In genomic region chr11:113787009-113787408, GRCm38 (mm10) we compare ENCODE assay signal across 10 mouse cellular contexts. TPM values are rescaled to one million over a fixed set of nuclear protein-coding genes. Genes with fewer than 3 reads are reported as not detected.
DNase-seq lines count a peak whose midpoint lies in the region; ATAC-seq and TF ChIP-seq lines count a peak whose summit lies in the region.
"Had no signal": no experiment of that assay in that cellular context is flagged by ENCODE, and none has a peak within 500 bp of the region (broad histone marks: within the 10 kb centered on the region; RNA-seq: fewer than 3 reads in every experiment).

No protein-coding gene starts in this region.

- no peaks in the 10 kb centered on the region for H3K79me2 ChIP-seq in heart, adult 2 months (replicated peaks; ENCODE audit: control insufficient read depth, insufficient read depth, low read length)

- peak overlapping the region; percentile 92; the same call in 1 of the 2 replicates for H3K27ac ChIP-seq in layer of hippocampus, adult 2 months
- H3K27ac ChIP-seq in embryonic facial prominence, embryonic 10.5 days (replicated peaks) = peak overlapping the region; percentile 96
- H3K27ac ChIP-seq in hindbrain, embryonic 12.5 days = peak overlapping the region; percentile 98
- peak overlapping the region; percentile 97 for H3K27ac ChIP-seq in midbrain, embryonic 13.5 days
- no peak overlapping the region for H3K27ac ChIP-seq in heart, adult 2 months

- no peak for ATAC-seq in hindbrain, embryonic 12.5 days (ENCODE audit: low FRiP score)
- ATAC-seq in midbrain, embryonic 13.5 days = no peak

- H3K4me1 ChIP-seq in embryonic facial prominence, embryonic 10.5 days = peaks cover 72% of the 10 kb centered on the region
- peaks cover 70% of the 10 kb centered on the region for H3K4me1 ChIP-seq in hindbrain, embryonic 12.5 days
- peaks cover 70% of the 10 kb centered on the region for H3K4me1 ChIP-seq in midbrain, embryonic 13.5 days (replicated peaks)
- H3K4me1 ChIP-seq in heart, adult 2 months (ENCODE audit: control insufficient read depth, insufficient read depth, low read length) = peaks cover 9% of the 10 kb centered on the region

- TF ChIP-seq EP300 in heart, adult 2 months (IDR thresholded peaks at IDR 0.05; ENCODE audit: insufficient read depth, low read depth, low read length) = no peak

- no peak overlapping the region for H3K9ac ChIP-seq in hindbrain, embryonic 12.5 days
- no peak overlapping the region for H3K9ac ChIP-seq in midbrain, embryonic 13.5 days (replicated peaks)
- no peak overlapping the region for H3K9ac ChIP-seq in heart, adult 2 months (ENCODE audit: low read depth, low read length)

- no peak for TF ChIP-seq POLR2A in heart, adult 2 months (IDR thresholded peaks at IDR 0.05; ENCODE audit: insufficient read depth, low read depth, low read length)

- no peak for DNase-seq in layer of hippocampus, adult 2 months (ENCODE audit: low spot score in 2 of 2)
- DNase-seq in layer of hippocampus, adult 9-11 months = no peak
- DNase-seq in embryonic facial prominence, embryonic 10.5 days (ENCODE audit: low spot score) = no peak
- no peak for DNase-seq in adrenal gland, adult 18-20 months (ENCODE audit: low spot score in 2 of 2)
- no peak for DNase-seq in heart, adult 2 months
- no peak for DNase-seq in cerebellum, adult 18-20 months
- DNase-seq: kidney, postnatal 4 days; lung, postnatal 4 days had no signal

- H3K9me3 ChIP-seq in embryonic facial prominence, embryonic 10.5 days = no peaks in the 10 kb centered on the region
- no peaks in the 10 kb centered on the region for H3K9me3 ChIP-seq in hindbrain, embryonic 12.5 days (replicated peaks)
- no peaks in the 10 kb centered on the region for H3K9me3 ChIP-seq in midbrain, embryonic 13.5 days

- H3K4me2 ChIP-seq in hindbrain, embryonic 12.5 days (replicated peaks) = peak overlapping the region; percentile 53
- H3K4me2 ChIP-seq in midbrain, embryonic 13.5 days (replicated peaks) = peak overlapping the region; percentile 54

- TF ChIP-seq CTCF in layer of hippocampus, adult 2 months (conservative IDR thresholded peaks at IDR 0.05) = no peak
- TF ChIP-seq CTCF in heart, adult 2 months (IDR thresholded peaks at IDR 0.05) = no peak

- H3K36me3 ChIP-seq in embryonic facial prominence, embryonic 10.5 days (replicated peaks) = no peaks in the 10 kb centered on the region
- no peaks in the 10 kb centered on the region for H3K36me3 ChIP-seq in hindbrain, embryonic 12.5 days
- H3K36me3 ChIP-seq in midbrain, embryonic 13.5 days = no peaks in the 10 kb centered on the region
- no peaks in the 10 kb centered on the region for H3K36me3 ChIP-seq in heart, adult 2 months (ENCODE audit: control insufficient read depth, insufficient read depth, low read length)

- H3K4me3 ChIP-seq in layer of hippocampus, adult 2 months = no peak overlapping the region
- H3K4me3 ChIP-seq in embryonic facial prominence, embryonic 10.5 days = peak overlapping the region; percentile 53; the same call in 1 of the 2 replicates
- H3K4me3 ChIP-seq in hindbrain, embryonic 12.5 days = no peak overlapping the region
- H3K4me3 ChIP-seq in midbrain, embryonic 13.5 days (replicated peaks) = no peak overlapping the region
- H3K4me3 ChIP-seq in heart, adult 2 months = no peak overlapping the region

- H3K27me3 ChIP-seq in embryonic facial prominence, embryonic 10.5 days (replicated peaks; ENCODE audit: low read depth, poor library complexity, severe bottlenecking) = no peaks in the 10 kb centered on the region
- no peaks in the 10 kb centered on the region for H3K27me3 ChIP-seq in hindbrain, embryonic 12.5 days
- no peaks in the 10 kb centered on the region for H3K27me3 ChIP-seq in midbrain, embryonic 13.5 days
- no peaks in the 10 kb centered on the region for H3K27me3 ChIP-seq in heart, adult 2 months (ENCODE audit: control insufficient read depth, insufficient read depth, low read length)

- intact Hi-C loops in heart, adult 2 months (cut with DNase I) = no loop called here

- 81% methylated on average over 11 of the region's 11 CpGs for WGBS in embryonic facial prominence, embryonic 10.5 days
- 79% methylated on average over 11 of the region's 11 CpGs for WGBS in hindbrain, embryonic 12.5 days
- 88% methylated on average over 11 of the region's 11 CpGs for WGBS in midbrain, embryonic 13.5 days
- WGBS in heart, adult 2 months = 84% methylated on average over 11 of the region's 11 CpGs

RNA-seq across cellular contexts. Expression of gene Cdc42ep4, which starts 35.3 kb away (rescaled TPM):
- total RNA-seq in layer of hippocampus, adult 2 months (2021) = 10 to 100 TPM; 30.5 to 35.2 TPM
- 117 TPM in 2 replicates for polyA plus RNA-seq in embryonic facial prominence, embryonic 10.5 days (2016; fragmentation: Nextera tagmentation; extraction: Ambion mirVana)
- polyA plus RNA-seq in hindbrain, embryonic 12.5 days (2016; fragmentation: Nextera tagmentation; extraction: Ambion mirVana) = 98.7 and 106 TPM in 2 replicates
- 80.0 and 82.7 TPM in 2 replicates for polyA plus RNA-seq in midbrain, embryonic 13.5 days (2015; fragmentation: Nextera tagmentation; extraction: Ambion mirVana)
- 100 to 1,000 TPM in 1 of 2 experiments, 10 to 100 TPM in 1; 70.0 to 160 TPM for total RNA-seq in adrenal gland, adult 18-20 months (2021)
- 10 to 100 TPM; 20.6 to 23.2 TPM for total RNA-seq in heart, adult 2 months (2021)
- 12.3 and 12.9 TPM in 2 replicates for polyA plus RNA-seq in heart, adult 2 months (2012; rRNA removed)
